Mouse (Mus musculus) liver, embryonic 16.5 days (tissue): ENCODE data around the gene Rpf1. TPM values are rescaled to one million over a fixed set of nuclear protein-coding genes. Genes with fewer than 3 reads are reported as not detected.
A peak's percentile ranks its signal among the peaks of the same experiment; 100 is the strongest.

Experiments used
- ATAC-seq: fragments of 200-750 bp; cut with Nextera tagmentation; 2 replicates; pipeline ENCODE4 v1.8.0; 2017; ENCODE audit warnings: low read depth, mild to moderate bottlenecking, moderate number of reproducible peaks, moderate library complexity
- H3K27ac ChIP-seq: fragments of 300-500 bp; sonication (generic); 2 replicates; pipeline ENCODE4 v1.5.1; 2014; ENCODE audit warnings: mild to moderate bottlenecking, low read length
- H3K27me3 ChIP-seq: fragments of 300-500 bp; sonication (generic); 2 replicates; pipeline ENCODE4 v1.6.1; 2014; ENCODE audit warnings: low read depth, low read length, mixed read lengths; ENCODE audit not compliant: control insufficient read depth, insufficient read depth
- H3K36me3 ChIP-seq: fragments of 300-500 bp; sonication (generic); 2 replicates; pipeline ENCODE4 v1.6.1; 2014; ENCODE audit warnings: mild to moderate bottlenecking; ENCODE audit not compliant: control insufficient read depth, insufficient read depth
- H3K4me1 ChIP-seq: fragments of 300-500 bp; sonication (generic); 2 replicates; pipeline ENCODE4 v1.6.1; 2014; ENCODE audit warnings: low read depth, low read length, mixed read lengths; ENCODE audit not compliant: control insufficient read depth
- H3K4me2 ChIP-seq: fragments of 300-500 bp; sonication (generic); 2 replicates; pipeline ENCODE4 v1.6.1; 2014; ENCODE audit warnings: low read depth, low read length, mixed read lengths
- H3K4me3 ChIP-seq: fragments of 300-500 bp; sonication (generic); 2 replicates; pipeline ENCODE4 v1.5.1; 2014; ENCODE audit warnings: low read depth, mild to moderate bottlenecking, low read length
- H3K9ac ChIP-seq: fragments of 300-500 bp; sonication (generic); 2 replicates; pipeline ENCODE4 v1.6.1; 2014; ENCODE audit warnings: low read depth, low read length
- H3K9me3 ChIP-seq: fragments of 300-500 bp; sonication (generic); replicated peaks from 2 replicates; pipeline ENCODE4 v1.6.1; 2016; ENCODE audit warnings: low read length; ENCODE audit not compliant: control insufficient read depth
- WGBS: fragments of 180-500 bp; shearing (Covaris S2); extraction: QIAGEN DNeasy Blood & Tissue Kit; methylation state at CpG from one replicate; pipeline ENCODE4 v1.1.7; 2014; ENCODE audit not compliant: insufficient replicate concordance; 5-methylcytosine and 5-hydroxymethylcytosine counted together
- polyA plus RNA-seq: library from polyadenylated mRNA; unstranded; fragments of >200 nt; fragmentation: Nextera tagmentation; extraction: Ambion mirVana; gene quantifications from 2 replicates; pipeline ENCODE4 v1.2.1, GENCODE M21; 2015

Gene Rpf1
- polyA plus RNA-seq, 1 experiment from 2014 or later = 24.6 TPM

DNA sequence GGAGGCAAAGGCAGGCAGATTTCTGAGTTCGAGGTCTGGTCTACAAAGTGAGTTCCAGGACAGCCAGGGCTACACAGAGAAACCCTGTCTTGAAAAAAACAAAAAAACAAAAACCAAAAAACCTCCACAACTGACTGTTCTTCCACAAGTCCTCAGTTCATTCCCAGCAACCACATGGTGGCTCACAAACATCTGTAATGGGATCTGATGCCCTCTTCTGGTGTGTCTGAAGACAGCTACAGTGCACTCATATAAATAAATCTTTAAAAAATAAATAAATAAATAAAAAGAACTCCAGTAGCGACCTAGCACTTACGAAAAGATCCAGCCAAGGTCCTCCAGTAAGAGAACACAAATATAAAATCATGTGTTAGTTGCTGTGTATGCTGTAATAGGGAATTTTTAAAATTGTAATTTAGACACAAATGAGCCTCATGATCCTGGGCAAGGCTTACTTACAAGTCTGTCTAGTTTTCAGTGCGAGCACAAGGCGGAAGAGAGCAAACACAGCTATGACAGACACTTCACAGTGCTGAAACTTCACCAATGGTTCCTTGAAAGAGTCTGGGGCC lies 917 bp downstream of the Rpf1 start:
- ATAC-seq = no peak
- Histone ChIP-seq H3K36me3 (peaks cover 18% of the 10 kb centered on the region), H3K4me2 (peak overlapping the region; percentile 75), H3K4me3 (peak overlapping the region; percentile 94), H3K27me3 (no peaks in the 10 kb centered on the region), H3K9me3 (no peaks in the 10 kb centered on the region), H3K9ac (peak overlapping the region; percentile 89), H3K27ac (peak overlapping the region; percentile 98), H3K4me1 (peaks cover 3% of the 10 kb centered on the region)
- 34% methylated on average over 5 of the region's 5 CpGs for WGBS

GRCm38 (mm10) chr3:146506711-146507110 lies 14.5 kb downstream of the Rpf1 start:
- no peak overlapping the region for H3K27ac ChIP-seq
- no peaks in the 10 kb centered on the region for H3K27me3 ChIP-seq
- H3K4me2 ChIP-seq = no peak overlapping the region
- H3K4me3 ChIP-seq = no peak overlapping the region
- no peak for ATAC-seq
- H3K36me3 ChIP-seq = peaks cover 49% of the 10 kb centered on the region
- H3K9ac ChIP-seq = no peak overlapping the region
- WGBS = 88% methylated on average over 7 of the region's 7 CpGs
- no peaks in the 10 kb centered on the region for H3K9me3 ChIP-seq
- H3K4me1 ChIP-seq = peaks cover 12% of the 10 kb centered on the region

DNA sequence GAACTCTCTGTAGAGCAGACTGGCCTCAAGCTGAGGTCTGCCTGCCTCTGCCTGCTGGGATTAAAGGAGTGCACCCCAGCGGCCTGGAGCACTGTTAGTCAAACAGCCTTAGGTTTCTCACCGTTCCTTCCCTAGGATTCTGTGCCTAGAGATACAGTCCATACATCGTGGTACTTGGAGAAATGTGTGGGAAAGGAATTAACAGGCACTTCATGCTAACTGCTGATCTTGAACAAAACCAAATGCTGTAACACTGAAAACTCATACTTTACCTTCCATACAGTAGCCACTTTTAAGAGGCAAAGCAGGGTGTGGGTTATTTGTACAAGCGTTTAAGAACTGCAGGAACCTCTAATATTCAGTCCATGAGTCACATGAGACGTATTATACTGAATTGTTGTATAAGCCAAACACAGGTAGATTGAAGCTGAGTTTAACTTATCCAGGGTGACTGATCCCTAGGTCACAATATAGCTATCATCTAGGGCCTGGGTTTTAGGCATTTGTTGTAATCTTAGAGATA lies 19.6 kb downstream of the Rpf1 start:
- WGBS = 56% methylated on average over 5 of the region's 5 CpGs
- ATAC-seq = no peak

DNA sequence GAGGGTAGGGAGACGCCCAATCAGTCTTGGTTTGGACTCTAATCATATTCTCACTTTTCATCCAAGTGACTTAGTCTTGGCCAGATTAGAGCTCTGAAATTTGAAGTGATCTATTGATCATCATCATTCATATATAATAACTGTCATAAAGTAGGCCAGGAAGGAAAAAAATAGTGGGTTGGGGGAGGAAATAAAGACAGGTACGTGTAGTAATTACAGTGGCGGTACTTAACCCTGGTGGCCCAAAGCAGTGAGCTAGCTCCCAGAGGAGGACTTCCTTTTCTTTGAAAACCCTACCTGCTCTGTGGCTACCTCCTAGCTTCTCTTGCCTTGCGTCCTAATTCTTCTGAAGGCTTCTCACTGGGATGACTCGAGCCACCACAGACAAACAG lies 20.4 kb downstream of the Rpf1 start:
- peak overlapping the region; percentile 84 for H3K4me3 ChIP-seq
- WGBS = 4% methylated on average over 5 of the region's 5 CpGs
- peak overlapping the region; percentile 85 for H3K4me2 ChIP-seq
- H3K9me3 ChIP-seq = no peaks in the 10 kb centered on the region
- no peak for ATAC-seq
- H3K4me1 ChIP-seq = peaks cover 27% of the 10 kb centered on the region
- peak overlapping the region; percentile 96 for H3K9ac ChIP-seq
- H3K27ac ChIP-seq = peak overlapping the region; percentile 97
- no peaks in the 10 kb centered on the region for H3K27me3 ChIP-seq
- peaks cover 14% of the 10 kb centered on the region for H3K36me3 ChIP-seq

More for the DNA sequence above, 19.6 kb downstream of the Rpf1 start:
- Histone ChIP-seq H3K27me3 (no peaks in the 10 kb centered on the region), H3K4me3 (peak overlapping the region; percentile 84), H3K4me2 (peak overlapping the region; percentile 85), H3K27ac (peak overlapping the region; percentile 97), H3K9ac (peak overlapping the region; percentile 96), H3K9me3 (no peaks in the 10 kb centered on the region), H3K4me1 (peaks cover 27% of the 10 kb centered on the region), H3K36me3 (peaks cover 21% of the 10 kb centered on the region)

DNA sequence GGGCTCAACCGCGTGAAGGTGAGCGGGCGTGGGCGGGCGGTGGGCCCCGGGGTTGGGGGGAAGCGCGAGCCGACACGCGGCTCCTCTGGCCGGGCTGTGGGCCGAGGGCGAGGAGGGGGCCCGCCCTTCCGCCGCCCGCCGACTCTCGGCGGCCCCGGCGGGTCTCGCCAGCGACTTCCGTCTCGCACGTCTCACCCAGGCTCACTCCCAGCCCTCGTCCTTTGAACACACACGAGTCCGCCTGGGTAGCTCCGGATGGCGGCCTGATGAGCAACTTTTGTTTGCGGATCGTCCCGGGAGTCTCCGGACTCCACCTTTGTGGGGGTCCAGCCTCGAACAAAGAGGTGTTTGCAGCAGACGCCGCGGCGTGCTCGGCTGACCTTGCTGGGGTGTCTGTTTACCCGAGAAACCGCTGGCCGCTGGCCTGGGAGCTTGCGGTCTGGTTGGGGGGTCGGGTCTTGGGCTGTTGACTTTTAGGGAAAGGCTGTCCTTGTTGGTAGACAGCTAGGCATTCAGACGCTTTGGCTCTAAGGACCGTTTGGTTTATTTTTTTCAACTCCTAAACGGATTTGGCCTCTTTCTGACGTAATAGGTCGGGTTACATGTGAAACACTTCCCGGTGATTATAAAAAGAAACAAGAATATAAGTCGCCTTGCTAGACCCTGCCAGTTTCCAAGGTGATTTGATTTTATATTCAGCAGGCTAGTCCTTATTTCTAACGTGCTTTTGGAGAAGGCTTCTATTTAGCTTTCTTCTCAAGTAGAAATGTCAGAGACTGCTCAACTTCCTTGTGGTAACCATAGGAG lies 21.0 kb downstream of the Rpf1 start:
- H3K4me3 ChIP-seq = peak overlapping the region; percentile 84
- H3K4me2 ChIP-seq = peak overlapping the region; percentile 85
- peak; percentile 42 for ATAC-seq
- no peaks in the 10 kb centered on the region for H3K9me3 ChIP-seq
- H3K4me1 ChIP-seq = peaks cover 27% of the 10 kb centered on the region
- peak overlapping the region; percentile 96 for H3K9ac ChIP-seq
- H3K27ac ChIP-seq = peak overlapping the region; percentile 97
- peaks cover 10% of the 10 kb centered on the region for H3K36me3 ChIP-seq
- no peaks in the 10 kb centered on the region for H3K27me3 ChIP-seq
- under 1% methylated on average over 46 of the region's 57 CpGs for WGBS

GRCm38 (mm10) chr3:146499431-146500002 lies 21.7 kb downstream of the Rpf1 start, which contains the start of the genes Spata1 and Gng5:
Gene Spata1, minus strand, starts transcription at chr3:146499753.
Gene Gng5, plus strand, starts transcription at chr3:146499807.
- ATAC-seq = peak; percentile 97
- Histone ChIP-seq H3K9ac (peak within 1 kb of the TSS; percentile 96), H3K9me3 (no peaks in the 10 kb centered on the region), H3K4me3 (peak within 1 kb of the TSS; percentile 84), H3K36me3 (peaks cover 10% of the 10 kb centered on the region), H3K27me3 (no peaks in the 10 kb centered on the region), H3K27ac (peak within 1 kb of the TSS; percentile 97), H3K4me1 (peaks cover 27% of the 10 kb centered on the region), H3K4me2 (peak within 1 kb of the TSS; percentile 85)
- WGBS = under 1% methylated on average over 63 of the region's 88 CpGs

- peaks cover 8% of the 10 kb centered on the region for H3K36me3 ChIP-seq
- ATAC-seq = no peak
Observed at GRCm38 (mm10) chr3:146498989-146499388, 22.2 kb downstream of the Rpf1 start.

GRCm38 (mm10) chr3:146494941-146495340 lies 26.3 kb downstream of the Rpf1 start:
- ATAC-seq = no peak
- Histone ChIP-seq H3K4me2 (no peak overlapping the region), H3K9ac (no peak overlapping the region), H3K27me3 (no peaks in the 10 kb centered on the region), H3K9me3 (no peaks in the 10 kb centered on the region), H3K36me3 (no peaks in the 10 kb centered on the region), H3K4me3 (no peak overlapping the region), H3K4me1 (peaks cover 6% of the 10 kb centered on the region), H3K27ac (no peak overlapping the region)
- 80% methylated on average over 8 of the region's 8 CpGs for WGBS

More at GRCm38 (mm10) chr3:146498989-146499388, 22.2 kb downstream of the Rpf1 start:
- Histone ChIP-seq H3K9me3 (no peaks in the 10 kb centered on the region), H3K9ac (peak overlapping the region; percentile 96), H3K4me2 (peak overlapping the region; percentile 85), H3K27ac (peak overlapping the region; percentile 97), H3K4me1 (peaks cover 27% of the 10 kb centered on the region), H3K4me3 (peak overlapping the region; percentile 84), H3K27me3 (no peaks in the 10 kb centered on the region)
- 2% methylated on average over 13 of the region's 13 CpGs for WGBS
